Mouse (Mus musculus) frontal cortex, postnatal 36 days (tissue): ENCODE measurements around the gene Gm42791.
A peak's percentile ranks its signal among the peaks of the same experiment; 100 is the strongest.

Experiments
- DNase-seq, 2 experiments: peaks; one replicate each; pipeline ENCODE4 v3.0.0; 2022; ENCODE audit warnings: low spot score in 2 of 2

Gene Gm42791

GRCm38 (mm10) chr5:149009111-149009510 lies 14.2 kb upstream of the Gm42791 start:
- DNase-seq = no peak

- DNase-seq = no peak
Observed at GRCm38 (mm10) chr5:149007295-149007646, 12.3 kb upstream of the Gm42791 start.

GRCm38 (mm10) chr5:149006362-149007294 lies 11.7 kb upstream of the Gm42791 start:
- DNase-seq = peak; percentile 100

- no peak for DNase-seq
Observed at GRCm38 (mm10) chr5:149005701-149006361, 10.9 kb upstream of the Gm42791 start.

GRCm38 (mm10) chr5:149005083-149005482 lies 10.1 kb upstream of the Gm42791 start:
- DNase-seq = no peak

GRCm38 (mm10) chr5:149003137-149003536 lies 8.2 kb upstream of the Gm42791 start:
- no peak for DNase-seq

GRCm38 (mm10) chr5:149002803-149003115 lies 7.8 kb upstream of the Gm42791 start:
- DNase-seq = no peak

- no peak for DNase-seq
Observed at GRCm38 (mm10) chr5:149002034-149002802, 7.3 kb upstream of the Gm42791 start.

GRCm38 (mm10) chr5:148999802-149000201 lies 4.9 kb upstream of the Gm42791 start:
- no peak for DNase-seq

- no peak for DNase-seq
Observed at GRCm38 (mm10) chr5:148998512-148998911, 3.6 kb upstream of the Gm42791 start.

- DNase-seq = no peak
Observed at GRCm38 (mm10) chr5:148996709-148997037, 1.7 kb upstream of the Gm42791 start.

- DNase-seq = no peak
Observed at GRCm38 (mm10) chr5:148995962-148996708, 1.2 kb upstream of the Gm42791 start.

GRCm38 (mm10) chr5:148994311-148994705 lies 639 bp downstream of the Gm42791 start:
- no peak for DNase-seq

GRCm38 (mm10) chr5:148992598-148992997 lies 2.3 kb downstream of the Gm42791 start:
- no peak for DNase-seq

GRCm38 (mm10) chr5:148990891-148991311 lies 4.0 kb downstream of the Gm42791 start:
- no peak for DNase-seq

GRCm38 (mm10) chr5:148989480-148989879 lies 5.5 kb downstream of the Gm42791 start:
- no peak for DNase-seq

GRCm38 (mm10) chr5:148984961-148985360 lies 10.0 kb downstream of the Gm42791 start:
- DNase-seq = no peak

GRCm38 (mm10) chr5:148983696-148984095 lies 11.3 kb downstream of the Gm42791 start:
- DNase-seq = no peak

GRCm38 (mm10) chr5:148983108-148983664 lies 11.8 kb downstream of the Gm42791 start:
- DNase-seq = no peak

GRCm38 (mm10) chr5:148982396-148982795 lies 12.6 kb downstream of the Gm42791 start:
- no peak for DNase-seq

- DNase-seq = no peak
Observed at GRCm38 (mm10) chr5:148980607-148981006, 14.3 kb downstream of the Gm42791 start.
